Mouse (Mus musculus): ENCODE results near the gene Hcfc2.

Gene Hcfc2

DNA sequence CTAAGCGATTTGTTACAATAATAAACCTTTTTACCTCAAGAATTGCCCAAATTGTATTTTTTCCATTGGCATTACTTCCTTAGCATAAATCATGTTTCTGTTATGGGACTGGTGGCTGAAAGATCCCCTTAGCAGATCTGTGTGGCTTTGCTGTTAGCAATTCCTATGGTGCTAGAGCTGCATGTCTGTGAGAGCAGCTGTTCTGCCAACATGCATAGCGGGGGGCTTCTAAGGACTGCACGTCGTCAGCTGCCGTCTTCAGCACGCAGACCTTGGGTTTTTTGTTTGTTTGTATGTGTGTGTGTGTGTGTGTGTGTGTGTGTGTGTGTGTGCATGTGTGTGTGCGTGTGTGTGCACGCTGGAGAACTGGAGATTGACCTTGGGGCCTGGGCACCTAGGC lies 45.4 kb downstream of the Hcfc2 start:
- no peak for DNase-seq (ENCODE audit: low read depth, low spot score)

DNA sequence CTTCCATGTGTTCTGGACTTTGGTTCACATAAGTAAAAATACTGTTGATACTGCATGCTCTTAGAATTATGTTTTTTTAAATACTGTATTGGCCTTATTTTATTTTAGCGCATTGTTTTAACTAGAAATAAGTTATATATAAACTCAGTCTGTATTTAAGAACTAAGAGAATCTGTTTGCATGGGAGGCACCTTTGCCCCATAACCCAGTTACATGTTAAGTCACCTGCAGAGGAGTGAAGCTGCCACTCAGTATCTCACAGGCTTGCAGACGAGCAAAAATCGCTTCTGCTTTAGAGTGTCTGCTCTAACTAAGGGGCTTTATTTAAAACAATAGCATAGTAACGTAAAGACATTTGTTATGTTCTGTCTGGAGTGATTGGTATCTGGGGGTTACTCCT lies 45.9 kb downstream of the Hcfc2 start:
- DNase-seq (ENCODE audit: low read depth, low spot score): no peak

DNA sequence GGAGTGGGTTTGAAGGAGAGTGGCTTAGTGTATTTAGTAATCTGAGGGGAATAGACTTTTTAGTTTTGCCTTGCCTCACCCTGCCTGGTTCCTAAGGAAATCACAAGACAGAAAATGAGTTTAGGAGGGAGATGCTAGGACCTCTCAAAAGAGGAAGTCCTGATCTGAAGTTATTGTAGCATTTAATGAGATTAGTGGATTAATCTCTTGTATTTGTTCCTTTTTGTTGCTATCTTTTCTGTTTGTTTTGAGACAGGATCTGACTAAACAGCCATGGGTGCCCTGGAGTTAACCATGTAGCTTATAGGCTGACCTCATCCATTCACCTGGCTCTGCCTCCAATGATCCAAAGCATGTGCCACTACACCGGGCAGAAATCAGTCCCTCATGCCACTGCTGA lies 46.6 kb downstream of the Hcfc2 start:
- no peak for DNase-seq (ENCODE audit: low read depth, low spot score)

DNA sequence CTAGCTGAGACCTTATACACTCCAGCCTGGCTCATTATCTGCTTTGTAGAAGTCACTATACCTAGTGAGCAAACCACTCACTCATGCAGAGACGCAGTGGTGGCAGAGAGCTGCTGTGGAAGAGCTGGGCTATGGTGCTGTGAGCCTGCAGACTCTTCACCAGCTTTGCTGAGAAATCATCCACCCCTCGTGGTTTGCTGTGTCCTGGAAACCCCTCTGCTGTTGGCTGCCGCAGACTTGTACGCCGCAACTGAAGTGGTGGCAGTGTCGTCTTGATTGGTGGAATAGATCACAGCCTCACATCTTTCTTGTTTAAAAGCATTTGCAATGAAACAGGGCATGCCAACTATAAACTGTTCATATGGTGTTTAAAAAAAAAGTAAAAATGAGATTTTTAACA lies 48.3 kb downstream of the Hcfc2 start:
- no peak for DNase-seq (ENCODE audit: low read depth, low spot score)

DNA sequence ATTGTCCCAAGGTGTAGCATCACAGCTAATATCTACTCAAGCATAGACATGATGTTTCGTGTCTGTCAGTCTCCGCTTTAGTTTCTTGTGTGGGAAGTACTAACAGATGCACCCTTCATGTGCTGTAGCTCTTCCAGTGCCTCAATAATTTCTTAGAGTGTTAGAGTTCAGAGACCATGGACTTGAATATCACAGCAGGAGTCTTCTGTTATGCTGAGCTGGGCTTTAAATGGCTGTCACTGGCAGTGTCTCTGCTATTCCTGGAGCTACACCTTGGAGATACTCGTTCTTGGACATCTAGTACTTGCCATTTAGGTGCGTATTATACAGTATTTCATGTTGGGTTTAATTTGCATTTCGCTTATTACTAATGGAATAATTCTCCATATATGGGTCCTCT lies 49.3 kb downstream of the Hcfc2 start:
- DNase-seq (ENCODE audit: low read depth, low spot score): no peak

DNA sequence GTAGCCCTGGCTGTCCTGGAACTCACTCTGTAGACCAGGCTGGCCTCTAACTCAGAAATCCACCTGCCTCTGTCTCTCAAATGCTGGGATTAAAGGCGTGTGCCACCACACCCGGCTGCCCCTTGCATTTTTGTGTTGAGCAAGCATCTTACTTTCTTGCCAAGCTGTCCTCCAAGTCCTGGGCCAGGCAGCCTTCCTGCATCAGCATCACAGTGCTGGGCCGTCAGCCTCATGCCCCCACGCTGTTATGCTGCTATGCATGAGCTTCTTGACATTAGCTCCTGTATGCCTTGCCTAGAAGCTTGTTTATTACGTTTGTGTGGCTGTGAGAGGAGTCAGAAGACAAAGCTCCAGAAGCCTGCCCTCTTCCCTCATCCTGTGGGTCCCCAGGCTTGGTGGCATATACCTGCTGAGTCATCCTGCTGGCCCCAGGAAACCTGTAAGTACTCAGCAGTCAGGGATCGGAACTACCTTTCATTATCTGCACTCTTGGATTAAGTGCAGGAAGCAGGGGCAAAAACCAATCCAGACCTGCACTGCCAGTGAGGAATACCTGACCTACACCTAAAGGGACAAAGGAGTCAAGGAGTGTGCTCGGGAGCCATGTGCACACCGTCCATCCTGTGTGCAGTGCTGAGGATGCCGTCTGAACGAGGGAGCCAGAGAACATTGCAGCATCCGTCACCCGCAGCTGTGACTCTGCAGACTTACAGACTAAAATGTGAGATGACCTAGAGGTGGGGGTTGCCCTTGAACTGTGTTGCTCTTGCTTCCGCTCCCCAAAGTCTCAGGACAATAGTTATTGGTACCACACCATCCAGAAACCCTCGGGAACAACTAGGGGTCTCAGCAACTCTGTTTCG lies 51.3 kb downstream of the Hcfc2 start:
- no peak for DNase-seq (ENCODE audit: low read depth, low spot score)

DNA sequence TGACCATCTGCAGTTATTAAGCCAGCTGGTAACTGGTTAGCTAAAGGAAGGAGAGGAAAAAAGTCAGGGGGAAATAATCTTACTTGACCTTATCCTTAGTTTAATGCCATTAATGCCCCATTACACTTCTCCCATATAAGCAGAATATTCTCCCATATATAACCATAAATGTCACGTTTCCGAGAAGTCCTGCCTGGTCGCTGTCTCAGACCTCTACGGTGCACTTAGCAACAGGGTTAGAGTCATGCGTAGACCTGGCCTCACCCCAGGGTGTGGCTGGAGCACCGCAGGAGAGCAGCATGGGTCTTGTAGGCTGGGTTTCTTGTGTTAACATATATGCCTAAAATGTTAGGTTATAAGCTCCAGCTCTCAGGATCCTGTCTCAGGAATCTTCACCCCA lies 54.8 kb downstream of the Hcfc2 start:
- no peak for DNase-seq (ENCODE audit: low read depth, low spot score)

DNA sequence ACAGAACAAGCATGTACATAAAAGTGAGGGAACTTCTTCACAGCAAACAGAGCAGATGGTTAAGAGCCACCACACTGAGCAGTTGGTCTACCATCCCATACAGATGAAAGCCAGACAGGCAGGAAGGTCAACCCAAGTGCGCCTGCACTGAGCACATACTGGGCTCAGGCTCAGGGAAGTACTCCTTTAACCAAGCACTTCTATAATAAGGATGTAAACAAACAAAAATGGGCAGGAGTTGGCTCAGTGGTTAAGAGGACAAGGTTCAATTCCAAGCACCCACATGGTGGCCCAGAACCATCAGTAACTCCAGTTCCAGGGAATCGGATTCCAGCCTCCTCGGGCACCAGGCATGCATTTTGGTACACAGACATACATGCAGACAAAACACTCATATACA lies 57.0 kb downstream of the Hcfc2 start:
- no peak for DNase-seq (ENCODE audit: low read depth, low spot score)

DNA sequence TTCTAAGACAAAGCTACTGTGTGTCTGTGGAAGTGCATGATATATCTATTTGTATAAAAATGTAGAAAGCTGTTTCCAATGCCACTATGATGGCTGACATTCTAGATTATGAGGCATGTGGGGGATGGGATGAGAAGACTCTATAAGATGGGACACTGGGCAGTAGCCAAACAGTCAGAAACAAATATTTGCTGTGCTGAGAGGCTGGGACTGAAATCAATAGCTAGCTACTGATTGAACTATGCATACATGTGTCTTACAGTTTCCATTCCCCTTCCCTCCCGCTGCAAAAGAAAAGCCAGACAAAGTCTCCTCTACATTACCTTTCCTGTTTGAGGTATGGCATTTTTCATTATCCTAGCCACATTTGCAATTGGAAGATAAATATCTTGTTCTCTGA lies 58.7 kb downstream of the Hcfc2 start:
- DNase-seq (ENCODE audit: low read depth, low spot score): no peak

DNA sequence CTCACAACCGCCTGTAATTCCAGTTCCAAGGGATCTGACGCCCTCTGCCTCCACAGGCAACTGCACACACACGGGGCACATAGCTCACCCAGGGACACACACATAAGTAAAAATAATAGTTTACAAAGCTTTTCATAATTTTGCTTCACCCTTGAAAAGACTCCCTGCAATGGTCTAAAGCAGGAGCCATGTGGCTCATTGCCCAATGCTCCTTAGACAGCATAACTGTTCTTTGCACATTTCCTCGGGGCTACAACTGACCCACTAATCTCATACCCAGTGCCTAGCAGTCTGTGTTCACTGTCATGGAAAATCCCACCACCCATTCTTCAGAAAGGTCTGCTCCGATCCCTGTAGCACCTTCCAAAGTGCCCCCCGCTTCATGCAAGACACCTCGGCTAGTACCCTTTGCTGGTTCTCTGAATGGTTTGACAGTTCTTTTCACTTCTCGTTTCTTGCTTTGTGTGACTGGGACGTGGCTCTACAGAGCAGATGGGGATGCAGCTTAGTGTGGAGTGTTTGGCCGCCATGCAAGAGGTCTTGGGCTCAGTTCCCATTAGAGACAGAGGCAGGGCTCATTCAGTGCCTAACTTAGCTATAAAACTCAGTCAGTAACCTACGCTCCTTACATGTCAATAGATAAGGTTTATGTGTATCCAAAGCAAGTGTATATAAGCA lies 59.4 kb downstream of the Hcfc2 start:
- DNase-seq (ENCODE audit: low read depth, low spot score): no peak

DNA sequence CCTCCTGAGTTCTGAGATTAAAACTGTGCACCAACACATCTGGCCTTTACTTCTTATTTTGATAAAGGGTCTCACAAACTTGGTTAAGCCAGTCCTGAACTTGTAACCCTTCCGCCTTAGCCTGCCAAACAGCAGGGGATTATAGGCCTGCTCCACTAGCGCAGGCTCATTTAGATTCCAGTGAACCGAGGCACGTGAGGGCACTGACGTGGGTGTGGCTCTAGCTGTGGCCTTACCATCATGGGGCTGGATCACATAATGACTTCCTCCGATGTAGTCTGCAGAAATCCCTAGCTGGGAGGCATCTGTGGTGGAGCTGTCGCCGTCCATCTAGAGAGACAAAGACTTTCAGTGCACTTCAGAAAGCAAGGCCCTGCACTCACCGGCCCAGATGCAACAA lies 60.5 kb downstream of the Hcfc2 start:
- DNase-seq (ENCODE audit: low read depth, low spot score): no peak

DNA sequence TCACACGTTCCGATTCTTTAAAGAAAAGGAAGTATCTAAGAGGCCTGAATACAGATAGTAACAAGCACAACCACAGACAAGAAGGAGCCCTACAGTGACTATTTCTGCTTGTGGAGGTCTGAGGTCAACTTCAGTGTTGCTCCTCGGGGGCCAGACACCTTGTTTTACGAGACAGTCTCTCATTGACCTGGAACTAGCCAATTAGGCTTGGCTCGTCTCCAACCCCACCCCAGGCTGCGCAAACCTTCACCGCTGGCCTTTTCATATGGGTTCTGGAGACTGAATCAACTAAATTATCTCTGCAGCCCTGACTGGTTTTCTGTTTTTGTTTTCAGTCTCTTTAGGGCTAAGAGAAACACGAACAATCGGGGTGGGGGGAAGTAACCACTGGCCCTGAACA lies 61.4 kb downstream of the Hcfc2 start:
- DNase-seq (ENCODE audit: low read depth, low spot score): no peak

DNA sequence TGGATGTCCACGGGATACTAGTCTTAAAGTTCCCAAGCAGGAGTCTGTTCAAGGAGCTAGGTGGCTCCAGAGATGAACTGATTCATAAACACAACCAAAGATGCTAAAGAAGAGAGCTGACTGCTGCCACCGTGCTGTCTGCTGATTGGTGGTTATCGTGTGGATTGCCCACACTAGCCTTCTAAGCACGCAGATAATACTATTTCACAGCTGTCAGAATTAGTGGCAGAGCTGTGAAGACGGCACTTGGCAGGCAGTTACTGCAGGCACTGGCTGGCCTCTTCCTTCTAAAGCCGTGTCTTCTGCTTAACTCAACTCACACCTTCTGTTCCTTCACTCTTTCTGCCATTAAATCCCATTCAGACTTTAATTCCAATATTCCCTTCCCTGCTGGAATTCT lies 62.4 kb downstream of the Hcfc2 start:
- no peak for DNase-seq (ENCODE audit: low read depth, low spot score)

DNA sequence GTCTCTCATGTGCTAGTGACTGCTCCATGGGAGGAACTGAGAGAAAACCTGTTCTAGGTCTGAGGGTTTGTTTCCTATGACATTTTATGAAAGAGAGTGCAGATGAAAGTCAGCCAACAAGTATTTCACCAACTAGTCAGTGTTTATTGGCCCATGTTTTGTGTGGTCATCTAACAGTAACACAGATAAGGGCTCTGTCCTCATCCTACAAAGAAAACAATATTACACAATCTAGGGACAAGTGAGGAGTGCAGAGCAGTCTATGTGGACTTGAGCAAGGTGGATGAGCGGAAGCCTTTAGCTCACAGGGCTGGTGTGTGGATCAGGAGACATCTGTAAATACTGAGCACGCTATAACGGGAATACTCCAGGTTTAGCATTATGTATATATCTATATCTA lies 62.9 kb downstream of the Hcfc2 start:
- no peak for DNase-seq (ENCODE audit: low read depth, low spot score)

DNA sequence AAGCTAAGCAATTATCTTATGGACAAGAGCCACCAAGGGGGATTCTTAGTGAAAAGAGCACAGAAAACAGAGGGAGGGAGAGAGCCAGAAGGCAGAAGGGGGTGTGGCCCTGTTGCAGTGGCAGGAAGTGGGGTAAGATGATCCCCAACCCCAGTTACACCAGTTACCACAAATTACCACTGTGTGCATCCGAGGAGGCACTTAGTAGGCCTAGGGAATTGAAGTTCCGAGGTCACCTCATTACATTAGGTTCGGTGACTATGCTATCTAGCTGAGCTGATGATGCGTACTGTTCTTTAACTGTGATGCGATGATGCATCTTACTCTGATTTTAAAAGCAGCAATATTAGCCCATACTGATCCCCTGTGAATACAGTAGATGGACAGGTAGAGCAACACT lies 63.7 kb downstream of the Hcfc2 start:
- no peak for DNase-seq (ENCODE audit: low read depth, low spot score)

DNA sequence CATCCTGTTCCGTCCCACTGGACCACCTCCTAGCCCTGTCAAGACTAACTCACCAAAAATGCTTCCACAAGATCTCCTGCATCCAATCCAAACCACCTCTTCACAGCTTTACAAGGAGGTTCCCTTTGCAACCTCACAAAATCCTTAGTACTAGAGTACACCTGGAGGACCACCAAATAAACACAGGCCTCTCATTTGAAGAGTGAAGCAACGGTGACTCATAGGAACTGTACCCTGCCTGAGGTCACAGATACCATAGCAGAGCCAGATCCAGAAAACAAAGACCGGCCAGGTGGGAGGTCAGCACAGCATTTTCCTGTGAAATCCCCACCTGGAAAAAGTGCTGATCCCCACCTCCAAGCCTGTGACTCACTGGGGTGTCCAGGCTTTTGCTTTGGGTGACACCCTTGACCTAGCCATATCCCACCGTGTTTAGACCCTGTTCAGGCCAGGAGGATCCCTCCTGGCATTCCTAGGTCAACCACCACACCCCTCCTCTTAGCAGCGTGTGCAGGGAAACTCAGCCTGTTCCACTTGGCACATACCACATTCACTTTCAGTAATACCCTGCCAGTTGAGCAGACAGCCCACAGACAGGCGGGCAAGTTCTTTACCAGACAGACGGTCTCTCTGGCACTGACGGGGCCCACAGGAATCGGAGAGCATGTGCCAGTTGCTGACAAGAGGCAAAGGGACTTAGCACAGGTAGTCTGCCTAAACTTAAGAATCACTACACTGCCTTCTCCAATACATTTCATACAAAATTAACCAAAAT lies 65.3 kb downstream of the Hcfc2 start:
- DNase-seq (ENCODE audit: low read depth, low spot score): no peak

DNA sequence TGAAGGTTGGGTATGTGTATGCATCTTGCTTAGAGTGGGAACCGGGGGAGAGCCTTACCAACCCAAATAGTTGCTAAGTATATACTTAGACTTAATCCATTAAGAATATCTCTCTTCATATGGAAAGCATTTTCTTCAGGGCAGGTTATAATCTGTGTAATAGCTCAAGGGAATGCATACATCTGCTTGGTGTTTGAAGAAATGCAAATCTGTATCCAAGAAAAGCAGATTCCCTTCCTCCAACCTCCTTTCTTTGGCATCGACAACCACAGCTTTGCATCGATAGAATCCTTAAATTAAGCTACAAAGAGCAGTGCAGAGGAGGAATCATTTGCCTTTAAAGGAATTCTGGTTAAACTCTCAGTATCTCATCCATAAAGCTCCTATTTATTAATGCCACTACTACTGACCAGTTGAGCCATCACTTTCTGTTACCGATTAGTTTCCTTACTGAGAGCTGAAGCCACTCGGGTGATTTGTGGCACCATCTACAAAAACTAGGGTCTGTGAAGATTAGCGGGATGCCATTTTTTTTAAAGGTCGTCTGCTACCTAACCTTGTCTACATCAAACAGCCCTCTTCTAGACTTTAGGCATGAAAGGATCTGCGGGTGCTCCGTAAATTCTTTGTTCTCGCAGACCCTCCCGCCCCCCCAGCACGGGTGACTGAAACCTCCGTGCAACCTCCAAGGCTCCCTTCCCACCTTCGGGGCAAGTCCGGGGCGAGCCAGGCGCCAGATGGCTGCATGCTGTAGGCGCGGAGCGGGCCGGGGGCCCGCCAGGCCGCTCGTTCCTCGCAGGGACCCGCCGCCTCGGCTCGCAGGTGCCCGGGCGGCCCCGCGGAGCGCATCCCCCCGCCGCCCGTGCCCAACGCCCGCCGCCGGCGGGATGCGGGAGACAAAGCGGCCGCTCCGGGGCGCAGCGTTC lies 67.1 kb downstream of the Hcfc2 start:
- peak; percentile 28 for DNase-seq (ENCODE audit: low read depth, low spot score)

DNA sequence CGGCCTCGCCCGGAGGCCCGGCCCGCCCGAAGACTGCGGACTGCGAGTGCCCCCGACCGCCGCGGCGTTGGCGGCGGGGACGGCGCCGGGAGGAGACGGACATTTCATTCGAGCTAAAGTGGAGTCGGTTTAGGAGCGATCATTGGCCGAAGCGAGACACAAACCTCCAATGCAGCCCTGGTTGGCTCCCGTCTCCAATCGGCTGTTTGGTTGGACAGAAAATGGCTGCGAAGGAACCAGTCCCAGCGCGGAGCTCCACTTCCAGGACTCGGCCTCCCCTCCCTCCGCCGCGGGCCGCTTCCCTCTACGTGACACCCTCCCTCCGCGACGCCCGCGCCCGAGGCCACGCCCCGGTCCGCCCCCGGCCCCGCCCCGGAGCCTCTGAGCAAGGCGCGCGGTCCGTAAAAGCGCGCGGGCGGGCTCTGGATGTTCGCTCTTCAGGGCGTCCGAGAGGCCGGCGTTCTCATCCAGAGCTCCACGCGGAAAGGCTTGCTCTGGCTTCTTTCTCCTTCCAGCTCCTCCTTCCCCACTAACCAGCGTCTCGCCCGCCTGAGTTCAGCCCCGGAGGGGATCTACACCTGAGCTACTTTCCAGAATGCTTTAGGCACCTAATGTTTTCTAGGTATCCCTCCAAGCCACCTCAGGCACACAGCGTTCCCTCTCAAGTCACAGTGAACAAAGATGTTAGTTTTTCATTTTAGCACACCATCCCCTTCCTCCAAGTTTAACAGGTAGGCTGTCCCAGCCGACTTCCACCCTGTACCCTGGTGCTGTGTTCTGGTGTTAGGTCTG lies 68.1 kb downstream of the Hcfc2 start, which contains the start of gene Nfyb:
Nfyb (minus strand) TSS at position 305 of the 792 bp plus-strand sequence.
- peak; percentile 97 for DNase-seq (ENCODE audit: low read depth, low spot score)

DNA sequence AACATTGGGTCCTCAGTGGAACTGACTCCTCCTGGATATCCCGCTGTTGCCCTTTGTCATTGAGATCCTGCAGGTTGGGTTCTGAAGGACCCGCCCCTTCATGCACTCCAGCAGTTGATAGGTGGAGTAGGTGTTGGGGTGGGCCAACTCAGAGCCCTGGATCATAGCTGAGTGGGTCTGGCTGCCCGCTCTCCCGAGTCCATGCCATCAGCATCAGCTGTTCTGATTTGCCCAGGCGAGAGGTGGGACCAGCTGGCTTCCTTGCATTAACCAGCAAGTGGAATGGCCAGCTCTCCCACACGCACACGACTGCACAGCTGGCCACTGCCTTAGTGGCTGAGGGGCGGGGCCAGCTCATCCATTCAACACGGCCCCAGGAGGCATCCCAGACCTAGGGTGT lies 72.9 kb downstream of the Hcfc2 start:
- DNase-seq (ENCODE audit: low read depth, low spot score): no peak

DNA sequence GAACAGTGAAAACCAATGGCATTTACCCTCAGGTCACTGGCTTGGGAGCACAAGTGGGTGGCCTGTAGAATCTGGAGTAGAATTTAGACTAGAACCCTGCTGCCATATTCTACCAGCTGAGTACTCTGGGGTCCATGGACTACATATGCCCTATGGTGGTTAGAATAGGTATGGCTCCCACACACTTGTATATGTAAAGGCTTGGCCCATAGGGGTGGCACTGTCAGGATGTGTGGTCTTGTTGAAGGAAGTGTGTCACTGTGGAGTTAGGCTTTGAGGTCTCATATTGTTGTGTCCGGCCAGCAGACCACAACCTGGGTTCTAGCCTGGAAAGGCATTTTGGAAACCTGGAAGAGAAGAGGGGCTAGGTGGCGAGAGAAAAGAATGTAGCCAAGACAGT lies 74.8 kb downstream of the Hcfc2 start:
- no peak for DNase-seq (ENCODE audit: low read depth, low spot score)
